Mouse (Mus musculus): ENCODE measurements around the gene Itga11.

- TF ChIP-seq CTCF (IDR thresholded peaks at IDR 0.05; ENCODE audit: borderline replicate concordance, control insufficient read depth, extremely low read depth, insufficient read depth, low read length, poor library complexity), result no peak
- TF ChIP-seq POLR2A (IDR thresholded peaks at IDR 0.05; ENCODE audit: control insufficient read depth, extremely low read depth, insufficient read depth, low read length, poor library complexity), result no peak
These were observed 112.2 kb downstream of the Itga11 start for GRCm38 (mm10) chr9:62789856-62790255.

Measured in thymus, adult 2 months (tissue).